Mouse (Mus musculus) embryonic facial prominence, embryonic 13.5 days (tissue): ENCODE measurements at regions not wholly inside any gene's neighbourhood (a gene's known extent, or its start where the extent isn't known, plus 50 kb on each side); places are given as distances from the start of the nearest gene placed in this dataset.

ENCODE experiments used
- ATAC-seq: fragments of 200-750 bp; cut with Nextera tagmentation; 2 replicates; pipeline ENCODE4 v1.8.0; 2017; ENCODE audit warnings: low read depth; ENCODE audit not compliant: insufficient number of reproducible peaks, insufficient read depth, low FRiP score, low TSS enrichment
- H3K27ac ChIP-seq: fragments of 300-500 bp; sonication (generic); 2 replicates; pipeline ENCODE4 v1.5.1; 2015; ENCODE audit warnings: moderate library complexity, mild to moderate bottlenecking, inconsistent platforms
- H3K27me3 ChIP-seq: fragments of 300-500 bp; sonication (generic); 2 replicates; pipeline ENCODE4 v1.6.1; 2015; ENCODE audit warnings: mild to moderate bottlenecking, inconsistent platforms
- H3K36me3 ChIP-seq: fragments of 300-500 bp; sonication (generic); 2 replicates; pipeline ENCODE4 v1.6.1; 2015; ENCODE audit warnings: mild to moderate bottlenecking, inconsistent platforms
- H3K4me1 ChIP-seq: fragments of 300-500 bp; sonication (generic); 2 replicates; pipeline ENCODE4 v1.6.1; 2015; ENCODE audit warnings: inconsistent platforms
- H3K4me2 ChIP-seq: fragments of 300-500 bp; sonication (generic); 2 replicates; pipeline ENCODE4 v1.6.1; 2015; ENCODE audit warnings: moderate library complexity, mild to moderate bottlenecking, inconsistent platforms
- H3K4me3 ChIP-seq: fragments of 300-500 bp; sonication (generic); 2 replicates; pipeline ENCODE4 v1.5.1; 2015; ENCODE audit warnings: mild to moderate bottlenecking, inconsistent platforms
- H3K9ac ChIP-seq: fragments of 300-500 bp; sonication (generic); 2 replicates; pipeline ENCODE4 v1.6.1; 2015; ENCODE audit warnings: mild to moderate bottlenecking, inconsistent platforms
- H3K9me3 ChIP-seq: fragments of 300-500 bp; sonication (generic); 2 replicates; pipeline ENCODE4 v1.6.1; 2016; ENCODE audit warnings: inconsistent platforms
- WGBS: fragments of 180-500 bp; shearing (Covaris S2); methylation state at CpG from one replicate; pipeline ENCODE4 v1.1.7; 2015; ENCODE audit warnings: mixed read lengths; 5-methylcytosine and 5-hydroxymethylcytosine counted together

- H3K9ac ChIP-seq, result no peak overlapping the region
- no peak overlapping the region for H3K4me2 ChIP-seq
- no peak overlapping the region for H3K27ac ChIP-seq
- H3K4me3 ChIP-seq, result no peak overlapping the region
- ATAC-seq, result no peak
- no peaks in the 10 kb centered on the region for H3K27me3 ChIP-seq
- H3K4me1 ChIP-seq, result peaks cover 43% of the 10 kb centered on the region
- 49% methylated on average over 7 of the region's 7 CpGs for WGBS
- no peaks in the 10 kb centered on the region for H3K36me3 ChIP-seq
- H3K9me3 ChIP-seq, result no peaks in the 10 kb centered on the region
Measured at GRCm38 (mm10) chr1:90290428-90291197, 86.8 kb downstream of the Ackr3 start.

DNA sequence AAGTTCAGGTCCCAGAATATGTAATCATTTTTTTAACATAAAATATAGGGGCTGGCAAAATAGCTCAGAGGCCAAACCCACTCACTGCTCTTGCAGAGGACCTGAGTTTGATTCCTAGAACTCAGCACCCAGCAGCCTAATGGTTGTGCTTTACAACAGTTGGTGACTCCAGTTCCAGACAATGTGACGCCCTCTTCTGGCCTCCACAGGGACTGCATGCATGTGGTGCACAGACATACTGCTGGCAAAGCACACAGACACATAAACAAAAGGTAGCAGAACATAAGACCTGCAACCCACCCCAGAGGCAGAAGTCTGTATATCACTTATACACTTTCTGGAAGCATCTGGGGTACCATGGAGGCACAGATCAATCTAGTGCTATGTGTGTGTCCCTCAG, 87.5 kb downstream of the Ackr3 start:
- 73% methylated on average over 1 of the region's 1 CpGs for WGBS
- no peak for ATAC-seq
- Histone ChIP-seq H3K4me2 (no peak overlapping the region), H3K36me3 (no peaks in the 10 kb centered on the region), H3K4me1 (peaks cover 37% of the 10 kb centered on the region), H3K4me3 (no peak overlapping the region), H3K9ac (no peak overlapping the region), H3K27me3 (no peaks in the 10 kb centered on the region), H3K9me3 (no peaks in the 10 kb centered on the region), H3K27ac (no peak overlapping the region)

DNA sequence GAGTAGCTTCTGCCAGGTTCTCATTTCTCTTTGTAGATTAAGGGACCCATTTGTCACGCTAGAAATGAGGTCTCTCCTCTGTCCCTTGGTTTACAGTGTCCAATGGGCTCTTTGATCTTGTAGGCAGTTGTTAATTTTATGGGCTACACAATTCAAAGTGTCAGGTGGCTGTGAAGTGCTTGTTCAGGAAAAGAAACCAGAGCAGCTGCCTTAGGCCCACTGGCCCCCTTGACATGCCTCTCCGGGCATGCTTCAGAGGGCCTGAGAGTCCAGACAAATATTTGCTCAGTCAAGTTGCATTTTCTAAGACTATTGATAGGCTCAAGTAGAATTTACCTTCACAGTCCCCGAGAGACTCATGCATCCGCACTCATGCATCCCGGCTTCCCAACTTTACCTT, 94.0 kb downstream of the Ackr3 start:
- no peak overlapping the region for H3K4me3 ChIP-seq
- peaks cover 7% of the 10 kb centered on the region; the same call in 1 of the 2 replicates for H3K4me1 ChIP-seq
- WGBS, result 77% methylated on average over 5 of the region's 5 CpGs
- H3K4me2 ChIP-seq, result no peak overlapping the region
- H3K36me3 ChIP-seq, result no peaks in the 10 kb centered on the region
- H3K27me3 ChIP-seq, result no peaks in the 10 kb centered on the region
- H3K9me3 ChIP-seq, result no peaks in the 10 kb centered on the region
- no peak overlapping the region for H3K9ac ChIP-seq
- no peak overlapping the region for H3K27ac ChIP-seq
- ATAC-seq, result no peak

DNA sequence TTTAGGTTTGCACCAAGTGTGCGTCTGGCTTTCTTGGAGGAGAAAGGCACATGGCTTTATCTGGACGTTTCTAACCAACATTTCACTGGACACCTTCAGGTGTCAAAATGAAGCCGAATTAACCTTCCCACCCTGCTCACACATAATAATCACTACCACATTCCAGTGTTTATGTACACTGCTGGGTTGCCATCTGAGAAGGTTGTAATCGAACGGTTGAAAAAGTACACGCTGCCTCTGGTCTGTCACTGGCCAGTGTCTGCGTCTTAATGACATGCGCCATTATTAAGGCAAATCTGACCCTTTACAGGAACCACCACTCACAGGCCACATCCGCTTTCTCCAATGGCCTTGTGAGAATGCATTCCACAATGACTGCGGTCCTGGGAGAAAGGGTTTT, 96.4 kb downstream of the Ackr3 start:
- Histone ChIP-seq H3K4me2 (no peak overlapping the region), H3K27me3 (no peaks in the 10 kb centered on the region), H3K9ac (no peak overlapping the region), H3K9me3 (no peaks in the 10 kb centered on the region; the same call in 1 of the 2 replicates), H3K4me3 (no peak overlapping the region), H3K36me3 (no peaks in the 10 kb centered on the region), H3K4me1 (peaks cover 16% of the 10 kb centered on the region; the same call in 1 of the 2 replicates), H3K27ac (no peak overlapping the region)
- ATAC-seq, result no peak
- WGBS, result 58% methylated on average over 10 of the region's 10 CpGs

GRCm38 (mm10) chr1:90304331-90304730, 100.6 kb downstream of the Ackr3 start:
- Histone ChIP-seq H3K4me3 (no peak overlapping the region), H3K4me2 (no peak overlapping the region), H3K9ac (no peak overlapping the region), H3K4me1 (peaks cover 16% of the 10 kb centered on the region; the same call in 1 of the 2 replicates), H3K36me3 (no peaks in the 10 kb centered on the region), H3K27ac (peak overlapping the region; percentile 65), H3K27me3 (no peaks in the 10 kb centered on the region), H3K9me3 (no peaks in the 10 kb centered on the region; the same call in 1 of the 2 replicates)
- no peak for ATAC-seq
- WGBS, result 64% methylated on average over 7 of the region's 7 CpGs

- Histone ChIP-seq H3K27me3 (no peaks in the 10 kb centered on the region), H3K4me3 (no peak overlapping the region), H3K27ac (no peak overlapping the region), H3K9ac (no peak overlapping the region), H3K4me2 (no peak overlapping the region), H3K9me3 (no peaks in the 10 kb centered on the region), H3K36me3 (no peaks in the 10 kb centered on the region), H3K4me1 (peaks cover 8% of the 10 kb centered on the region)
- WGBS, result 64% methylated on average over 3 of the region's 3 CpGs
- ATAC-seq, result no peak
Measured at GRCm38 (mm10) chr1:90311016-90311415, 107.2 kb downstream of the Ackr3 start.

GRCm38 (mm10) chr1:90311649-90312442, 108.1 kb downstream of the Ackr3 start:
- no peak for ATAC-seq
- Histone ChIP-seq H3K4me1 (peaks cover 8% of the 10 kb centered on the region), H3K27ac (no peak overlapping the region), H3K4me3 (no peak overlapping the region), H3K9me3 (no peaks in the 10 kb centered on the region), H3K27me3 (no peaks in the 10 kb centered on the region), H3K4me2 (no peak overlapping the region), H3K36me3 (no peaks in the 10 kb centered on the region), H3K9ac (no peak overlapping the region)
- 76% methylated on average over 8 of the region's 8 CpGs for WGBS

GRCm38 (mm10) chr1:90313750-90314359, 110.1 kb downstream of the Ackr3 start:
- Histone ChIP-seq H3K27me3 (0 out of 2 replicates have a peak, but pooled peaks cover 2% of the 10 kb centered on the region), H3K4me2 (no peak overlapping the region), H3K9me3 (no peaks in the 10 kb centered on the region), H3K9ac (no peak overlapping the region), H3K27ac (no peak overlapping the region), H3K4me3 (no peak overlapping the region), H3K36me3 (no peaks in the 10 kb centered on the region), H3K4me1 (peaks cover 8% of the 10 kb centered on the region)
- WGBS, result 82% methylated on average over 12 of the region's 12 CpGs
- ATAC-seq, result no peak

GRCm38 (mm10) chr1:90317902-90318301, 114.1 kb downstream of the Ackr3 start:
- no peak for ATAC-seq
- Histone ChIP-seq H3K9ac (no peak overlapping the region), H3K4me3 (no peak overlapping the region), H3K27me3 (0 out of 2 replicates have a peak, but pooled peaks cover 4% of the 10 kb centered on the region), H3K4me1 (peaks cover 15% of the 10 kb centered on the region), H3K4me2 (no peak overlapping the region), H3K36me3 (no peaks in the 10 kb centered on the region), H3K9me3 (no peaks in the 10 kb centered on the region), H3K27ac (no peak overlapping the region)
- 70% methylated on average over 6 of the region's 6 CpGs for WGBS

DNA sequence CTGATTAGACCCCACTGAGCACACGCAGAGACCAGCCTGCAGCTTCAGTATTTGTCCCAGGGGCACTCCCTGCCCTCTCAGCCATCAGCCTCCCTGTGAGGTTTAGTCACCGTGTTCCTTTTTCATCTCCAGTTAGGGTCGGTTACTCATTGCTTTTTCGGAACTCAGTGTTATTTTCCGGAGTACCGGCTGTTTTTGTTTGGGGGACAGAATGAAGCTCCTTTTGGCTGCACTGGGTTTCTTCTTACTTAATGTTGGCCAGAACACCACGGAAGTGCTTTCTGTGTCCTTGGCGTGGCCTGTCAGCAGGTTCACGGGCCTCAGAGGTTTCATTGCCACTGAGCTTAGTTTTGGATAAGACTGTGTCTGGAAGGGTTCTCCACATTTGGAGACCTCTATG, 114.7 kb downstream of the Ackr3 start:
- no peaks in the 10 kb centered on the region for H3K9me3 ChIP-seq
- WGBS, result 76% methylated on average over 9 of the region's 9 CpGs
- H3K4me3 ChIP-seq, result no peak overlapping the region
- H3K27ac ChIP-seq, result no peak overlapping the region
- H3K9ac ChIP-seq, result no peak overlapping the region
- peaks cover 15% of the 10 kb centered on the region for H3K4me1 ChIP-seq
- no peak overlapping the region for H3K4me2 ChIP-seq
- H3K27me3 ChIP-seq, result 0 out of 2 replicates have a peak, but pooled peaks cover 4% of the 10 kb centered on the region
- no peak for ATAC-seq
- no peaks in the 10 kb centered on the region for H3K36me3 ChIP-seq

DNA sequence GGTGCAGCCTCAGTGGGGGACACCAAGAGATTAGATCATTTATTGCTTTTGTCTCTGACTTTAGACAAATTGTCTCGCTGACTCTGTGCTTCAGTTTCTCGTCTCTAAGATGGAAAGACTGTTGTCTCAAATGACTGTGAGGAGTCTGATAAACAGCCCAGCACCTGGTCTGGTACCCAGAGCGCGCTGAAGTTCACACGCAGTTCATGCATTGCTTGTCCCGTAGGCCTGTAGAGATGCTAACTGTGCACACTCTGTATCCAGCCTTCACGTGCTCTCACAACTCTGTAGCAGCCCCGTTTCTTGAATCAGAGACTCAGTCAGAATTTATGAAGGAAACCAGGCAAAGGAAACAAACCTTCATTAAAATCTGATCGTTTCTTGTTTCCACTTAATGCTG, 116.7 kb downstream of the Ackr3 start:
- Histone ChIP-seq H3K9me3 (no peaks in the 10 kb centered on the region), H3K27me3 (0 out of 2 replicates have a peak, but pooled peaks cover 4% of the 10 kb centered on the region), H3K4me1 (peaks cover 15% of the 10 kb centered on the region), H3K9ac (no peak overlapping the region), H3K4me3 (no peak overlapping the region), H3K4me2 (no peak overlapping the region), H3K27ac (no peak overlapping the region), H3K36me3 (no peaks in the 10 kb centered on the region)
- no peak for ATAC-seq
- 62% methylated on average over 9 of the region's 9 CpGs for WGBS
